Mouse (Mus musculus) kidney, embryonic 16.5 days (tissue): Measurements from ENCODE around the gene Smad6. TPM values are rescaled to one million over a fixed set of nuclear protein-coding genes. Genes with fewer than 3 reads are reported as not detected.

Experiments
- ATAC-seq: fragments of 200-750 bp; cut with Nextera tagmentation; 2 replicates; pipeline ENCODE4 v1.8.0; 2017; ENCODE audit warnings: moderate TSS enrichment; ENCODE audit not compliant: low FRiP score, low TSS enrichment
- H3K27ac ChIP-seq: fragments of 300-500 bp; sonication (generic); 2 replicates; pipeline ENCODE4 v1.5.1; 2014; ENCODE audit warnings: low read length
- H3K27me3 ChIP-seq: fragments of 300-500 bp; sonication (generic); 2 replicates; pipeline ENCODE4 v1.6.1; 2014; ENCODE audit warnings: low read length, control low read depth, mixed read lengths; ENCODE audit not compliant: insufficient read depth
- H3K36me3 ChIP-seq: fragments of 300-500 bp; sonication (generic); 2 replicates; pipeline ENCODE4 v1.6.1; 2014; ENCODE audit warnings: low read length, control low read depth, mixed read lengths; ENCODE audit not compliant: insufficient read depth
- H3K4me1 ChIP-seq: fragments of 300-500 bp; sonication (generic); 2 replicates; pipeline ENCODE4 v1.6.1; 2014; ENCODE audit warnings: low read length, control low read depth, mixed read lengths; ENCODE audit not compliant: insufficient read depth
- H3K4me2 ChIP-seq: fragments of 300-500 bp; sonication (generic); replicated peaks from 2 replicates; pipeline ENCODE4 v1.6.1; 2014; ENCODE audit warnings: low read depth, low read length
- H3K4me3 ChIP-seq: fragments of 300-500 bp; sonication (generic); 2 replicates; pipeline ENCODE4 v1.5.1; 2014; ENCODE audit warnings: mild to moderate bottlenecking, low read length
- H3K9ac ChIP-seq: fragments of 300-500 bp; sonication (generic); replicated peaks from 2 replicates; pipeline ENCODE4 v1.6.1; 2014; ENCODE audit warnings: low read length
- H3K9me3 ChIP-seq: fragments of 300-500 bp; sonication (generic); 2 replicates; pipeline ENCODE4 v1.6.1; 2016; ENCODE audit warnings: low read length, control low read depth
- WGBS: fragments of 180-500 bp; shearing (Covaris S2); extraction: QIAGEN DNeasy Blood & Tissue Kit; methylation state at CpG from one replicate; pipeline ENCODE4 v1.1.7; 2014; 5-methylcytosine and 5-hydroxymethylcytosine counted together
- polyA plus RNA-seq: library from polyadenylated mRNA; unstranded; fragments of >200 nt; fragmentation: Nextera tagmentation; extraction: Ambion mirVana; gene quantifications from 2 replicates; pipeline ENCODE4 v1.2.1, GENCODE M21; 2015

The Smad6 gene
- polyA plus RNA-seq, 1 experiment from 2014 or later: 8.4 TPM

DNA sequence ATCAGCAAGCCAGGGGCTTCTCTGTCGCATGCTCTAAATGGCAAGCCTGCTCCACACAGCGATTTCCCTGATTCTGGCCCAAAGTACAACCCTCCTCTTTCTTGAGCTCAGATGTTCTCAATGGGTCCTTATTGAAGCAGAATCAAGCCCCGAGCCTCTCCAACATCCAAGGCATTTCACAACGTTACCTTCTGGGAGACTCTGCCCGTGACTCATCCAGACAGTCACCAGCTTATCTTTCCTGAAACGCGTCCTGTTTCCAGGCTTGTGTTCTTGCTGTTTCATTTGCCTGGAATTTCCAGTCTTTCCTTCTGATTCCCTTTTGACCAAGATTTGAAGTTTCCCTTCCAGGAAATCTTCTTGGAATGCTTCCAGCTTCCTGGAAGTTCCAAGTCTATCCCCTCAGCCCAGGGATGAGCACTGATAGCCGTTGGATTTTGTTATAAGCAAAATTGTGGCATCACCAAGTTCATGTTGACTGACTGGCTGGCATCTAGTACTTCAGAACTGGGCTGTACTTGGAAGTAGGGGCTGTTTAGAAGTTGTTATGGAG lies 28.7 kb upstream of the Smad6 start:
- WGBS: 28% methylated on average over 8 of the region's 8 CpGs
- Histone ChIP-seq H3K9ac (peak overlapping the region; percentile 67), H3K27me3 (no peaks in the 10 kb centered on the region), H3K9me3 (no peaks in the 10 kb centered on the region), H3K36me3 (no peaks in the 10 kb centered on the region), H3K4me1 (peaks cover 24% of the 10 kb centered on the region), H3K27ac (peak overlapping the region; percentile 79), H3K4me2 (peak overlapping the region; percentile 73), H3K4me3 (peak overlapping the region; percentile 49; the same call in 1 of the 2 replicates)
- no peak for ATAC-seq

DNA sequence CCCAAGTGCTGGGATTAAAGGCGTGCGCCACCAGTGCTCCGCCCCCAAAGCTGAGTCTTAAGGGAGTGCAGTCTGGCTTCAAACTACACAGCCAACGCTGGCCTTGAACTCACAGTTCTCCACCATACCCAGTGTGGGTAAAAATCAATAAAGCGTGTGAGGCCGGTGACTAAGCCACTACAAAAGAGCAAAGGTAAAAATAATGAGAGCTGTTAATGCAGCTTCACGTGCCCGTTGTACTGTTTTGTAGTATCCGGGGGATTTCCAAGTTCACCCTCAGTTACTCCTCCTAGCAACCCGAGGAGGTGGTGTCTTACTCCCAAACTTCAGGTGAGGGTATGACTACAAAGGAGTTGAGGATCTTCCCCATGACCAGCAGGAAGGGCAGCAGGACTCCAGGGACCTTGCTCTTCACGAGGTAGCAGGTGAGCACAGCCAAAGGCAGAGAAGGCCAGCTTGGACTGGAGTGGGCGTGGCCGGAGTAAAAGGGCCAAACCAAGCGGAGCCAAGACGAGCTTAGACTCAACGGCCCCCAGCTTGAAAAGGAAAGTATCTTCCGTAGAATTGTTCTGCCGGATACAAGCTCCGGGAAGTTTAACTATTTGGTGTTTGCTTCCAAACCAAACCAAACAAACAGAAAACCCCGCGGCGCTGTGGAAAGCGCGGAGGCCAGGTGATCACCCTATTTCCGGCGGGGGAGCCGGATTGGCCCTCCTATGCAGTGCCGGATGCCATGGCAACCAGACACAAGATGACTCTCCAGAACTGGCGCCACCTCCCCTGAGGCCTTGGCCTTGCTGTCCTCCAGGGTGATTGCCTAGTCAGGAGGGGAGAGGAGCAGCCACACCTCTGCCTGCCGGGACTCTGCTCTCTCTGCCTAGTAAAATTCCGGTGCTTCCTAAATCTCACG lies 27.9 kb upstream of the Smad6 start:
- peak overlapping the region; percentile 49 for H3K4me3 ChIP-seq
- peak overlapping the region; percentile 73 for H3K4me2 ChIP-seq
- H3K9ac ChIP-seq: peak overlapping the region; percentile 67
- H3K27ac ChIP-seq: peak overlapping the region; percentile 79
- WGBS: 11% methylated on average over 32 of the region's 32 CpGs
- H3K27me3 ChIP-seq: no peaks in the 10 kb centered on the region
- H3K9me3 ChIP-seq: no peaks in the 10 kb centered on the region
- H3K36me3 ChIP-seq: no peaks in the 10 kb centered on the region
- ATAC-seq: peak; percentile 87
- H3K4me1 ChIP-seq: peaks cover 32% of the 10 kb centered on the region

DNA sequence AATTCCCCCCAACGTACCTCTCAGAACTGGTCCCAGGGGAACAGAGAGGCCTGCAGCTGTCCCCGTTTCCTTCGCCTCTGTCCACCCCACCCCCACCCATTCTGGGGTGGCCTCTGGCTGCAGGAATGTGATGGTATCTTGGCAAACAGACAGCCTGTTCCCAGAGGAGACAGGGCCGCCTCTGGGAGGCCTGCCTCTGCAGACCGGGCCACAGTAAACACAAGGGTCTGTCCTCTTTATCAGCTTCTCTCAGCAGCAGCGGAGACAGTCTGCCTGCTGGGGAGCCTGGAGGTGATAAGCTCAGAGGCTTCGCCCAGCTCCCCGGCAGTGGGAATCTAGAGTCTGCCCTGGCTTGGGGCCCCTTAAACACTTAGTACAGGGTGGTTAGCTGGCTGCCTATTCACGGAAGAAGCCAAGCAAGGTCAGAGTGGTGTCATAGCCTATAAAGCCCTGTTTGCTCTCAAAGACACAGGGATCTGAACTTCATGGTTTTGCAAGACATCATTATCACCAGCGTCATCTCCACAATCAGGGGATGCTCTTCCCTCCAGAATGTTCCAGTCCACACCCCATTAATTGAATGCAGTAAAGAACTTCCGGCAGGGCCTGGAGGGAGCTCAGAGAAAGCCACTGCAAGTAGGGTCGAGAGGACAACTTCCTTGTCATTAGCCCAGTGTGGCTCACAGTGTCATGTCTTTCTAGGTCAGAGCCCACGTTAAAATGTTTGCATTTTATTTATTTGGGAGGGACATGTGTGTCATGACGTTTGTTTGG lies 23.4 kb upstream of the Smad6 start:
- peak; percentile 80 for ATAC-seq
- peak overlapping the region; percentile 24; the same call in 1 of the 2 replicates for H3K9ac ChIP-seq
- 17% methylated on average over 14 of the region's 14 CpGs for WGBS

DNA sequence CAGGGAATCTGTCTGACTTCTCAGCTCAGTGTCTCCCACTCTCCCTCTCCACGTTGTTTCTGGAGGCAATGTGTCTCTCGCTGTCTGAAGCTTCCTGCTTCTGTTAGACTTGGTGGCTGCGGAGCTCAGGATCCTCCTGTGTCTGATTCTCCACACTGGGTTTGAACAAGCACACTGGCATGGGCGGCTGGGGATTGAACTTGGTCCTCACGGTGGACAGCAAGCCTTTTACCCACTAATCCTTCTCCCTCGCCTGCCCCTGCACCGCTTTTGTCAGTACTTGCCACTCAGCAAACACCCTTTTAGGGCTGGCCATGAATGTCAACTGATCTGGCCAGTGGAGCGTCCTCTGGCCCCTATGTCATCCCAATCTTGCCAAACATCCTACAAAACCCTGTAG lies 22.5 kb upstream of the Smad6 start:
- peak overlapping the region; percentile 82 for H3K27ac ChIP-seq
- H3K4me2 ChIP-seq: no peak overlapping the region
- 78% methylated on average over 8 of the region's 8 CpGs for WGBS
- peaks cover 26% of the 10 kb centered on the region for H3K4me1 ChIP-seq
- no peak for ATAC-seq
- no peaks in the 10 kb centered on the region for H3K9me3 ChIP-seq
- H3K27me3 ChIP-seq: no peaks in the 10 kb centered on the region
- H3K36me3 ChIP-seq: no peaks in the 10 kb centered on the region
- H3K4me3 ChIP-seq: no peak overlapping the region
- H3K9ac ChIP-seq: no peak overlapping the region

More for the DNA sequence above, 23.4 kb upstream of the Smad6 start:
- no peaks in the 10 kb centered on the region for H3K9me3 ChIP-seq
- H3K4me1 ChIP-seq: peaks cover 35% of the 10 kb centered on the region
- no peak overlapping the region for H3K4me3 ChIP-seq
- no peak overlapping the region for H3K4me2 ChIP-seq
- no peaks in the 10 kb centered on the region for H3K36me3 ChIP-seq
- no peaks in the 10 kb centered on the region for H3K27me3 ChIP-seq
- peak overlapping the region; percentile 82 for H3K27ac ChIP-seq

DNA sequence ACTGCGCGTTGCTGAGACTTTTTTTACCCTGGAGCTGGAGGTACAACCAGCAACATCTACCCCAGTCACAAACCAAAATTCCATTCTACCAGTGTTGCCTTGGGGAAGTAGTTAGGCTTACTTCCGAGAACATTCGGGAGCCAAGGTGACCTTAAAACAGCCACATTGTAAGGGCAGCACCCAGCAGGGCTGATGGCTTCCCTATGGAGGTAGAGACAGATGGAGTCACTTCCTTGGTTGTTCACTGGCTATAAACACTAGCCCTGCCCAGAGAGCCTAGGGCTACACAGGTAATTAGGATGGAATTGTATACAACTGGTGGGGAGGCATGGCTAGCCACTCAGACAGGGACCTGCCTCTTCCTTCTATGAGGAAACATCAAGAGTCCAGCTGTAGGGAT lies 21.1 kb upstream of the Smad6 start:
- H3K27ac ChIP-seq: no peak overlapping the region
- no peak for ATAC-seq
- H3K4me3 ChIP-seq: no peak overlapping the region
- 79% methylated on average over 4 of the region's 4 CpGs for WGBS
- no peaks in the 10 kb centered on the region for H3K9me3 ChIP-seq
- H3K9ac ChIP-seq: no peak overlapping the region
- no peak overlapping the region for H3K4me2 ChIP-seq
- no peaks in the 10 kb centered on the region for H3K36me3 ChIP-seq
- H3K27me3 ChIP-seq: no peaks in the 10 kb centered on the region
- peaks cover 18% of the 10 kb centered on the region for H3K4me1 ChIP-seq

DNA sequence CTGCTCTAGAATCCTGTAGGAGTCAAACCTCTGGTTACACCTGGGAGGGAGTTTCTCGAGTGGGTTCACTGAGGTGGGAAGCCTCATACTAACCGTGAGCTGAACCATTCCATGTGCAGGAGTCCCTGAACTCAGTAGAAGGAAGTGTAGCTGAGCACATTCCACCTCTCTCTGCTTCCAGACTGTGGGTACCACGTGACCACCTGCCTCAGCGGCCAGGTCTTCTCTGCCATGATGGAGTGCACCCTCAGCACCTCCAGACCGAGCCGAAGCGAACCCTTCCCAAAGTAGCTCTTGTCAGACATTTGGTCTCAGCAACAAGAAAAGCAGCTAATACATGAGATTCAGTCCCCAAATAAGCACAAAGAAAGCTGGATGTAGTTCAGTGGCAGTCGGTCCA lies 20.4 kb upstream of the Smad6 start:
- no peak overlapping the region for H3K27ac ChIP-seq
- no peaks in the 10 kb centered on the region for H3K9me3 ChIP-seq
- ATAC-seq: no peak
- H3K9ac ChIP-seq: no peak overlapping the region
- H3K36me3 ChIP-seq: no peaks in the 10 kb centered on the region
- peaks cover 18% of the 10 kb centered on the region for H3K4me1 ChIP-seq
- no peak overlapping the region for H3K4me2 ChIP-seq
- H3K4me3 ChIP-seq: no peak overlapping the region
- H3K27me3 ChIP-seq: no peaks in the 10 kb centered on the region
- WGBS: 73% methylated on average over 8 of the region's 8 CpGs

DNA sequence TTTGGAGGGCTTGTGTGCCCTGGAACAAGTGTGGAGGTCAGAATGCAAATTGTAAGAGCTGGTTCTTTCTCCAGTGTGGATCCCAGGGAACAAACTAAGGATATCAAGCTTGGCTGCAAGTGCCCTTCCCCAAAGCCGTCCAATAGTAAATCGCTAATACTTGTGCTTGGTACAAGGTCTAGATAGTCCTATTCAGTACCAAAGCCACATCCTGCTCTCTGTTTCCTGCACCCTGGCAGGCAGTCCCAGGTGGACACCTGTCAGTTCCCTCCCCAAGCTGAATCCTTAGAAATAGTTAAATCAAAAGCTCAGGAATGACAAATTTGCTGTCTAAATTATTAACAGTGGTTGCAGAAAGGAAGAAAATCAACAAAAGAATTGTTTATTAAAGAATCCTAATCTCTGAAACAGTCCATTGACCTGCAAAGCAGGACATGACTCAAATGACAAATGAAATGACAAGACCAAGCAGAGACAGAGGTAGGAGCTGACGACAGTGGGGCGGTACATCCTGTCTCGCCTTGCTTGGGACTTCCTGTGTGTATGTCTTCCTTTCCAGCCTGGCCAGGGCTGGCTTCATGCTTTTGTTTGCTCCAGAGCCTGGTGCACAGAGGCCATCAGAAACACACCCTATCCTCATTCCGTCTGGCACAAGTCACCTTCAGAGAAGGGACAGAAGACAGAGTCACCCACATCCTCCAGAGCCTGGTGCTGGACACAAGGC lies 8.2 kb upstream of the Smad6 start:
- ATAC-seq: no peak
- Histone ChIP-seq H3K27ac (no peak overlapping the region), H3K36me3 (no peaks in the 10 kb centered on the region), H3K27me3 (no peaks in the 10 kb centered on the region), H3K9me3 (no peaks in the 10 kb centered on the region), H3K9ac (no peak overlapping the region), H3K4me2 (no peak overlapping the region), H3K4me3 (no peak overlapping the region), H3K4me1 (peaks cover 4% of the 10 kb centered on the region; the same call in 1 of the 2 replicates)
- 75% methylated on average over 6 of the region's 6 CpGs for WGBS

DNA sequence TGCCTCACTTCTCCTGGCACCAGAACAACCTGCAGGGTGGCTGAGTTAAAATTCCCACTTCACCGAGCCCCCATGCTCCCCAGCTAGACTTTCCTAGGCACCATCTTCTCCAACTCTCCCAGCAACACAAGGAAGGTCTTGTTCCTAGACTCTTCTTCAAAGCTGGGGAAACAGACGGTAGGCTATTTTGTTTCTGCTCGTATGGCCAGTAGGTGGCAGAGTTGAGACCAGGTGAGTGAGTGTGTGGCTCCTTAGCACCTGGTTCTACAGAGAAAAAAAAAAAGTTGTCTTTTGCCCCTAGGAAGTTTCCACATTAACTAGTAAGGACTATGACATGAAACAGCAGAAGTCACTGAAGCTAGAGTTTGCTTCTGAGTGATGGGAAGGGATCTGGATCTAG lies 3.7 kb upstream of the Smad6 start:
- H3K4me1 ChIP-seq: peaks cover 18% of the 10 kb centered on the region
- no peaks in the 10 kb centered on the region for H3K36me3 ChIP-seq
- no peaks in the 10 kb centered on the region for H3K9me3 ChIP-seq
- no peaks in the 10 kb centered on the region for H3K27me3 ChIP-seq
- H3K27ac ChIP-seq: no peak overlapping the region
- no peak overlapping the region for H3K4me3 ChIP-seq
- 4% methylated on average over 3 of the region's 3 CpGs for WGBS
- H3K9ac ChIP-seq: no peak overlapping the region
- no peak overlapping the region for H3K4me2 ChIP-seq
- ATAC-seq: no peak

DNA sequence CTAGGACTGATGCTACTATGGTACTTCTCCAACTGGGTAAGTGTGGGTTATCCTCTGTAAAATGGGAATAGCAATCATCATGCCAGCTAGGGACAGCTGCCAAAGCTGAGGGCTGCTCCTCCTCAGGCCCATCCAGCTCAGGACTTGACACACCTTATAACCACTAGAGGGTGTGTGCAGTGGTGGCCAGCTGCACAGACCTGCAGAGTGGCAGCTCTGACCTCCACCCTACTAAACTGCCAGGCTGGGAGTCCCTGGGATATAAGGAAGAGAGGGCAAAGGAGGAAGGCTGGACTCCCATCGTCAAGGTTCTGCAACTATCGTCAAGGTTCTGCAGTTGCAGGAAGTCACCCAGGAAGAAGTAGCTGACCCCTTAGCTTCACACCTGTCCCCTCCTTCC lies 3.1 kb upstream of the Smad6 start:
- no peak for ATAC-seq
- no peaks in the 10 kb centered on the region for H3K36me3 ChIP-seq
- no peak overlapping the region for H3K4me3 ChIP-seq
- peaks cover 18% of the 10 kb centered on the region for H3K4me1 ChIP-seq
- 0 out of 2 replicates have a peak overlapping the region, but pooled peaks have one; percentile 15 for H3K9ac ChIP-seq
- no peak overlapping the region for H3K27ac ChIP-seq
- no peak overlapping the region for H3K4me2 ChIP-seq
- H3K9me3 ChIP-seq: no peaks in the 10 kb centered on the region
- no peaks in the 10 kb centered on the region for H3K27me3 ChIP-seq
- WGBS: 20% methylated on average over 2 of the region's 2 CpGs
